ENCODE assay signal across 10 mouse cellular contexts in genomic region chr7:70515341-70515851, GRCm38 (mm10).
DNase-seq lines count a peak whose midpoint lies in the region; ATAC-seq and TF ChIP-seq lines count a peak whose summit lies in the region.
"Had no signal": no experiment of that assay in that cellular context is flagged by ENCODE, and none has a peak within 500 bp of the region (broad histone marks: within the 10 kb centered on the region; RNA-seq: fewer than 3 reads in every experiment).

No protein-coding gene starts in this region.

- peak overlapping the region; percentile 84 for H3K27ac ChIP-seq in kidney, embryonic 14.5 days (ENCODE audit: low read depth, low read length)
- H3K27ac ChIP-seq in lung, postnatal 0 days (ENCODE audit: low read length): peak overlapping the region; percentile 49; the same call in 1 of the 2 replicates
- H3K27ac ChIP-seq: macrophage had no signal

- WGBS in kidney, embryonic 14.5 days: 5% methylated on average over 8 of the region's 8 CpGs
- WGBS in lung, postnatal 0 days: 8% methylated on average over 8 of the region's 8 CpGs

- no peak overlapping the region for H3K4me3 ChIP-seq in kidney, embryonic 14.5 days (ENCODE audit: low read length)
- H3K4me3 ChIP-seq in lung, postnatal 0 days (ENCODE audit: low read depth, low read length): no peak overlapping the region

- DNase-seq in embryo, embryonic 10 days (ENCODE audit: low spot score): peak; percentile 41
- no peak for DNase-seq in embryo, embryonic 9.5 days (ENCODE audit: extremely low spot score)
- peak; percentile 36 for DNase-seq in NIH3T3 (ENCODE audit: low read depth)
- DNase-seq in lung, postnatal 0 days (ENCODE audit: low spot score): peak; percentile 64
- no peak for DNase-seq in right cerebral cortex, postnatal 25 days
- no peak for DNase-seq in T-cell, adult 2 months (ENCODE audit: low spot score)
- DNase-seq in neural tube, embryonic 10.5 days (ENCODE audit: extremely low spot score, low spot score): no peak
- DNase-seq: gastrocnemius, postnatal 10 days had no signal

- TF ChIP-seq EP300 in lung, postnatal 0 days (IDR thresholded peaks at IDR 0.05): peak; percentile 72

- no peaks in the 10 kb centered on the region for H3K27me3 ChIP-seq in kidney, embryonic 14.5 days (ENCODE audit: control insufficient read depth, insufficient read depth, low read length)
- no peaks in the 10 kb centered on the region for H3K27me3 ChIP-seq in lung, postnatal 0 days (replicated peaks; ENCODE audit: insufficient read depth, low read length)

- no peaks in the 10 kb centered on the region for H3K9me3 ChIP-seq in kidney, embryonic 14.5 days (ENCODE audit: control insufficient read depth, low read length)
- H3K9me3 ChIP-seq in lung, postnatal 0 days (ENCODE audit: low read length): no peaks in the 10 kb centered on the region

- peaks cover 29% of the 10 kb centered on the region for H3K4me1 ChIP-seq in kidney, embryonic 14.5 days (ENCODE audit: control insufficient read depth, insufficient read depth, low read length)
- H3K4me1 ChIP-seq in lung, postnatal 0 days (ENCODE audit: insufficient read depth, low read depth, low read length): no peaks in the 10 kb centered on the region; the same call in 1 of the 2 replicates

- H3K4me2 ChIP-seq in kidney, embryonic 14.5 days (replicated peaks; ENCODE audit: low read depth, low read length): peak overlapping the region; percentile 9; the same call in 1 of the 2 replicates
- peak overlapping the region; percentile 34 for H3K4me2 ChIP-seq in lung, postnatal 0 days (replicated peaks; ENCODE audit: low read depth, low read length)

- H3K36me3 ChIP-seq in kidney, embryonic 14.5 days (ENCODE audit: control insufficient read depth, insufficient read depth, low read length): no peaks in the 10 kb centered on the region
- no peaks in the 10 kb centered on the region for H3K36me3 ChIP-seq in lung, postnatal 0 days (ENCODE audit: insufficient read depth, low read length)

- H3K9ac ChIP-seq in kidney, embryonic 14.5 days (ENCODE audit: low read depth, low read length): no peak overlapping the region
- no peak overlapping the region for H3K9ac ChIP-seq in lung, postnatal 0 days (replicated peaks; ENCODE audit: low read depth)

- TF ChIP-seq CTCF in lung, postnatal 0 days (IDR thresholded peaks at IDR 0.05): no peak

- peak; percentile 77 for ATAC-seq in kidney, embryonic 14.5 days (ENCODE audit: low FRiP score, low TSS enrichment)
- ATAC-seq in lung, postnatal 0 days: peak; percentile 78

Comparison
In these comparisons a context has a peak if more than half of its experiments do, and no peak if none do; other contexts are left out.
1. DNase-seq: peak in embryo, embryonic 10 days (single experiment), NIH3T3 (single experiment) and lung, postnatal 0 days (single experiment); none in embryo, embryonic 9.5 days (single experiment), right cerebral cortex, postnatal 25 days (single experiment), T-cell, adult 2 months (single experiment) and neural tube, embryonic 10.5 days (single experiment).